Mouse (Mus musculus): Measurements from ENCODE around the gene Calcoco1.
A peak's percentile ranks its signal among the peaks of the same experiment; 100 is the strongest.

Calcoco1 gene

DNA sequence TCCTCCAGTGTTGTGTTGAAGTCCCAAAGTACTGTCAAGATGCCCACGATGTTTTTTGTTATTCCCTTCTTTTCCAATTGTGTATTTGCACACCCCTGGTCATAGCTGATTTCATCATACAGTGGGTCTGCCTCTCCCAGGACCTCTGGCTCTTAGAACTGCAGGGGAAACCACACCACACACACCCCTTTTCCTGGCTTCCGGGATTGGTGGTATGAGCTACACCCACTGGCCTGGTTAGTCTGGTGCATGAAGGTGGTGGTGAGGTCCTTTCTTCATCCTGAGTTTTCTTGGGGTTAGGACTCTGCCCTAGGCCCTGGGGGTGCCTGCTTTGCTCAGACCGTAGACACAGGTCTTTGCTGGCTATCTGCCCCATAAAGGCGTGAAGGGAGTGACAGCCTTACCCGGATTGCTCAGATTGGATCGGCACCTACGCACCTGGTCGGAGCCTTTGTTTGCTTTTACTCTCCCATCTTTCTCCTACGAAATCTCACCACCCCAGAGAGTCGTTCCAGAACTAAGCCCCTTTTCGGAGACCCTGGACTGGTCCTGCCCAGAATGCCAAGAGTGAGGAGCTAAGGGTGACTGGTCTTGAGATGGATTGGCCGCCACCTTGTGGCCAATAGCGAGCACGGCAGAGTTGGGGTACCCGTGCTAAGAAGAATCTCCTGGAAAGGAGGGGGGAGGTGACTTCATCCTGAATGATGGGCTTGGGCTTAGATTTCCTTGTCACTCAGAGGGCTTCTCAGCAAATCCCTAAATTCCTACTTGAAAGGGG, 17.7 kb upstream of the Calcoco1 start:
- no peak for ATAC-seq (ENCODE audit: insufficient number of reproducible peaks, low FRiP score, low TSS enrichment)

DNA sequence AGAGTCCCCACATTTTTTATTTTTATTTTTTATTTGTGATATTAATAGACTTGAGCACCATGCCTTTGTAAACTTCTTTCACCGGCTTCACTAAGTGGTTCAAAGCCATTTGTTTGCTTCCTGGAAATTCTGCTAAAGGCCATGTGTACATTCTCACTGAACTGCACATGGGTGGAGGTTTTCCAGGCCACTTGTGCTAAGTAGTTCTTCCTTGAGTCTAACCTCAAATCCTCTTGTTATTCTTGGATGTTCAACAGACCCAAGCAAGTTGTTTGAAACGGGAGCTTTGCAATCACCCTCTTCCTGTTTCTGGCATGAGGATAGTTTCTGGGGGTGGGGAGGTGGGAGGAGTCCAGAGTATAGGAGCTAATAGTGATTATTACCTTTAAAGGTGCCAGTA, 16.5 kb upstream of the Calcoco1 start:
- no peak for ATAC-seq (ENCODE audit: insufficient number of reproducible peaks, low FRiP score, low TSS enrichment)

DNA sequence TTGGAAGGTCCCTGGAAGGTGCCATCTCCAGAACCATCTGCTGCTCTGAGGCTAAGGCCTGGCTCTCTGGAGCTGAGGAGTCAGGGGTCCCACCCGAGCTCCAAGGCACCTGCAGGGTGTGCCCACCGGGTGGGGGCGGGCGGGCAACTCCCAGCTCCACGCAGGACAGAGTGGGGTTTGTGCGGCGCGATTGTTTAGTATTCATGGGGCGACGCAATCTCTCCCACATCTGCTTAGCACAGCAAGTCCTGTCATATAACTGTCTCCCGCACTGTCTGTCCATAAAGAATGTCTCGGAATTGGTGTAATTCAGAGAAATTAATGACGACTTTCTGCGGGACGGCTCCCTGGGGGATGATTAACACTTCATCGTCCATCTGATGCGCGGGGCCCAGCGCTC, 15.1 kb upstream of the Calcoco1 start:
- ATAC-seq (ENCODE audit: insufficient number of reproducible peaks, low FRiP score, low TSS enrichment) = no peak

DNA sequence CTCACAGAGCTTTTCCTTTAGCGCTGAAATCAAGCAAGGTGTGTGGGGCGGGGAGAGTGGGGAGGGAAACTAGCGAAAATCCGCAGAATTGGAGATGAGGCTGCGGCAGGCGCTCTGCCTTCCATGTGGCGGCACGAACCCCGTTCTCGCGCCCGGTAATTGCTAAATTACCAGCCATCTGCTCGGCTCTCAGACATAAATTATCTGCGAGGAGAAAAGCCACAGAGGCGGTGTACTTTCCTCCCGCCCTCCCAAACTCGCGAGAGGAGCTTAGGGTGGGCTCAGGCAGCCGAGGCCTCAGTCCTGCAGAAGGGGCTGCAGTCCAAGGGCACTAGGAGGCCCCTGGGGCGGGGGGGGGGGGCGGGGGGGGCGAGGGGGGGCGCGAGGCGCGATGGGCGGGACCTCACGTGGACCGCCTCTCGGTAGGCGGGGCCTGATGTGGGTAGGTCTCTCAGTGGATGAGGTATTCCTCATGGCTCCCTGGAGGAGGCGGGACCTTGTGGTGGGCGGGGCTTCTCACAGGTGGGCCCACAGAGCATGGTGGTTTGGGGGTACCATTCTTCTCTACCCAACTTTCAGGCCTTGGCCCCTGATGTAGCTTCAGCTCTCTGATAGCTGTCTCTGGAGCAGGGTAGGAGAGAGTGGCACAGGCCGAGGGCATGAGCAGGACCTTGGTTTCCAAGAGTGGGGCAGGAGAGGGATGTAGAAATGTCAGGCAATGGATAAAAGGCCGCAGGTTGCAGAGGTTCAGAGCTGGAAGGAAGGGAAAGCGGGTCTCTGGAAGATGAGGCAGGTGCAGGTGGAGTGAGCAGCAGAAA, 14.4 kb upstream of the Calcoco1 start:
- no peak for ATAC-seq (ENCODE audit: insufficient number of reproducible peaks, low FRiP score, low TSS enrichment)

DNA sequence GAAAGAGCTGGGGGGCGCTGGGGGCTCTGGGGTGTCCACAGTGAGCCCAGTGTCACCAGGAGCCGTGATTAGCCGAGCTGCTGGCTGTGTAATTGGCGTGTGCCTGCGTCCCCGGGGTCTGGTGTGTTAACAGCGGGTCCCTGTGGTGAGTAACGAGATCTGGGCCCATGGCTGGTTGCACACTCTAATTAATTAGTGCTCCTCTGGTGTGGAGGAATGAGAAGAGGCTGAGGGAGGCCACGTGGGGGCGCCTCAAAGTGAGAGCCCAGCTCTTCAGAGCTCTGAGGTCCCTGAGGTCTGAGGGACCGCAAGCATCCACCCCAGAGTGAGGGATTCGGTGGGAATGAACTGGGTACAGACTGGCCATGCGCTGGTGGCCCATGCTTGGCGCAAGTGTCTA, 13.1 kb upstream of the Calcoco1 start:
- no peak for ATAC-seq (ENCODE audit: insufficient number of reproducible peaks, low FRiP score, low TSS enrichment)

DNA sequence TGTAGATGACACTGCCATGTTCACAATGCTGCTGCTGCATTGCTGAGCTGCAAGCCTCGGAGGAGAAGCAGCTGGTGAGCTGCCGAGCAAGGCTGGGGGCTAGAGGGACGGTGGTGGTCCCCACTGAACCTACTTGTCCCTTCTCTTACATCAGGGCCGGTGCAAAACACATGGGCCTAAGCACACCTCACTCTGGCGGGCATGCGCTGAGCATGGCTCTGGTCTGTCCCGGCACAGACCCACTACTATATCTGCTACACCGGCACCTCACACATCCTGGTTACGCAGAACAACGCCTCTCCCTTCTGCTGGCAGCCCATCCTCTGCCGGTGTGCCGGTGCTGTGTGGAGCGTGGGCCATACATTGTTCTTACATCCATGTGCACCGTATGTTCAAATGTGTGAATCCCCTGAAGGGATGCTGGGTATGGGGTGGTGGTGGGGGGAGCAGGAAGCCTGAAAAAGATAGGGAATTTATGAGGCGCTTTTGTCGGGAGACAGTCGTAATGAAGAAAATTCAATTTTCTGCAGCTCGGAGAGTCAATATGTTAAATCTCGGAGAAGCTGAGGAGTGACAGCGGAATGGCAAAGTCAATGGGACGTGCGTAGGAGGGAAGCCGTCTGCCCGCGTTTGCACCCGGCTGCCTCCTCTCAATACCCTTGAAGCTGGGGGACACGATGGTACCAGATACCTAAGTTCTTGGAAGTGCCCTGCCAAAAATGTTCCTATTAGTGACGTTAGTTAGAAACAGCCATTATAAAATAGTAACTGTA, 12.0 kb upstream of the Calcoco1 start:
- ATAC-seq (ENCODE audit: insufficient number of reproducible peaks, low FRiP score, low TSS enrichment) = no peak

DNA sequence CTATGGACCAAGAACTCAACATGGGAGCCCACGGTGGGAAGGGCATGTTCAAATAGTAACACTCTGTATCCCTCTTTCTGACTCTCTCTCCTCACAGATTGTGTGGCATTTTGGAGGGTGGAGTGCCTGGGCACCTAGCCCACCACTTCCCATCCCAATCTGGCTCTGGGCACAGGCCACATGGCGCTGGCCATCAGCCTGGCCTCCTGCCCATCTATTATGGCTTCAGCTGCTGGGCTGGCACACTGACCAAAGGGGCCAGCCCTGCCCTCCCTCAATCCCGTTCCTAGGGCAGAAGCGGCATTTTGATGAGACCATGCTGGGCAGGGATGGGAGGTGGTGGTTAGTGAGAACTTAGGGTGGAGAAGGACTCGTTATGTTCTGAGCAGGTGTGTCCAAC, 11.3 kb upstream of the Calcoco1 start:
- ATAC-seq (ENCODE audit: insufficient number of reproducible peaks, low FRiP score, low TSS enrichment) = peak; percentile 80

DNA sequence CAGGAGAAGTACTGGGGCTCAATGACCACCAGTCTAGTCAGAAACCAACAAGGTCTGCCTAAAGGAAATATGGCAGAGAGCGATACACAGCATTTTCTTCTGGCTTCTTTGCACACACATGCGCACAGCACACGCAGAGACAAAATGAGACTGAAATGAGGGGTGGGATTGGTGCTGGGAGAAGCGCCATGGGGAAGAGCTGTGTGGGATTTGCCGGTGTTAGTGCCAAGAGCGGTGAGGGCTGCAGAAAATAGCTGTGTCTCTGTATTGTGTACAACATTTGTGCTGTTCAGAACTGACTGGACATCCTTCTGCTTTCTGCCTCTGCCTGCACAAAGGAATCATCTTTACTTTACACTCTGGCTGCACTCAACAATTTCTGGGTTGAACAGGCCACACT, 10.4 kb upstream of the Calcoco1 start:
- ATAC-seq (ENCODE audit: insufficient number of reproducible peaks, low FRiP score, low TSS enrichment) = no peak

DNA sequence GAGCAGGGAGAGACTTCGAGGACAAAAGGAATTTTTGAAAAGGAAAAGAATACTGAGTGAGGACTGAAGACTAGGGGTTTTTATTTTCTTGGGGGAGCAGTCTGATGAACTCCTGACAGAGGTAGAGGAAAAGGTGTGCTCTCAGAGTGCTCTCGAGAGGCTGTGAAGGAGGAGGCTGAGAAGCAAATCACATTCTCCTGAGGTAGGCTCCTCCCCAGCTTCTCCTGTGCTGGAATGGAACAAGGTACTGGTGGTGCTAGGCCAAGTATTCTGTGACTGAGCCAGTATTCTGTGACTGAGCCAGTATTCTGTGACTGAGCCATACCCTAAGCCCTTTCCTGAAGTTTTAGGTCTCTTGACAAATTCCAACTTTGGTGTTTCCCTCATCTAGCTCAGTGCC, 6.0 kb upstream of the Calcoco1 start:
- ATAC-seq (ENCODE audit: insufficient number of reproducible peaks, low FRiP score, low TSS enrichment) = no peak

DNA sequence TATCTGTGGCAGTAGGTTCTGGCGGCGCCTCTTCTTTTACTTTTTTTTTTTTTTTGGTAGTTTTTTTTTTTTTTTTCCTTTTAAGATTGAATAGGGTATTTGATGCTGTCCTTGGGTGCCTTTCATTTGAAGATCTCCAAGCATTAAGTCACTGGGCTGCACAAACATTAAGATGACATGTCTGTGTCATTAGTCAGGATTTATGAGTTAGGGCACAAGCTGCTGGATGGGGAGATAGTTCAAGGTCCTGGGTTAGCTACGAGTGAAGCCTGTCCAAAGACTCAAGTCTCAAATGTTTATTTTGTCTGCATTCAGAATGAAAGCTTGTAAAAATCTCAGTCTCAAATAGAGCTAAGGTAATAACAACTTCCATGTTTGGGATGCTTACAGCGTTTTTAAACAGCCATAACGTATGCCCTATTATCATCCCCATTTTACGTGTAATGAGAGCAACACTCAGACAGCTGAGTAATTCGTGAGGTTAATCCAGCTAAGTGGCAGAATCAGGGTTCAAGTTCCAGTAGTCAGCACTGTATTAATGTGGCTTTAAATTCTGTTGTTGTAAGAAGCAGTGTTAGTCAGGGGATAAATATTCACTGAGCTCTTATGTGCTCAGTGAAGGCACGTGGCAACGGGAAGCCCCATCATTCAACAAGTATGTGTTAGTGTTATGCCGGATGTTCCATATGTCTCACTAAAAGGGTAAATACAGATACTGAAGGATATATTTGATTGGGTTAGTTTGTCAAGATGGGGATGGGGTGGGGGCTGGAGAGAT, 1.6 kb upstream of the Calcoco1 start:
- no peak for ATAC-seq (ENCODE audit: insufficient number of reproducible peaks, low FRiP score, low TSS enrichment)

DNA sequence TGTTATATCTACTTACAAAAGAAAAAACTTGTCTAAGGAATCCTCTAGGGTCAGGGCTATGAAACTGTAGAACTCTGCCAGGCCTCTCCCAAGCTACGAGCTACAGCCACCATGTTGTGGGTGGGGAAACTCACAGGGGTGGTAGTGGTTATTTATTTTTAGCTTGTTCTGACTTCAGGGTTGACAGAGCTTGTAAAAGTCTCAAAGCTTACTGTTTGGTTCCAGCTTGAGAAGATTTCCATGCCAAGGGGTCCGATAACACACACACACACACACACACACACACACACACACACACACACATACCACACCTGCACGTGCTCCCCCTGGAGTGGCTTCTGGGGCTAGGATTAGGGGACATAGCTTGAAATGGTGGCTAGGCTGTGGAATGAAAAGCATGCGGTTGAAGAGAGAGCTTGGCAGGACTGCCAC, 538 bp upstream of the Calcoco1 start:
- 0 out of 2 replicates have a peak, but pooled peaks have one; percentile 7 for ATAC-seq (ENCODE audit: insufficient number of reproducible peaks, low FRiP score, low TSS enrichment)

DNA sequence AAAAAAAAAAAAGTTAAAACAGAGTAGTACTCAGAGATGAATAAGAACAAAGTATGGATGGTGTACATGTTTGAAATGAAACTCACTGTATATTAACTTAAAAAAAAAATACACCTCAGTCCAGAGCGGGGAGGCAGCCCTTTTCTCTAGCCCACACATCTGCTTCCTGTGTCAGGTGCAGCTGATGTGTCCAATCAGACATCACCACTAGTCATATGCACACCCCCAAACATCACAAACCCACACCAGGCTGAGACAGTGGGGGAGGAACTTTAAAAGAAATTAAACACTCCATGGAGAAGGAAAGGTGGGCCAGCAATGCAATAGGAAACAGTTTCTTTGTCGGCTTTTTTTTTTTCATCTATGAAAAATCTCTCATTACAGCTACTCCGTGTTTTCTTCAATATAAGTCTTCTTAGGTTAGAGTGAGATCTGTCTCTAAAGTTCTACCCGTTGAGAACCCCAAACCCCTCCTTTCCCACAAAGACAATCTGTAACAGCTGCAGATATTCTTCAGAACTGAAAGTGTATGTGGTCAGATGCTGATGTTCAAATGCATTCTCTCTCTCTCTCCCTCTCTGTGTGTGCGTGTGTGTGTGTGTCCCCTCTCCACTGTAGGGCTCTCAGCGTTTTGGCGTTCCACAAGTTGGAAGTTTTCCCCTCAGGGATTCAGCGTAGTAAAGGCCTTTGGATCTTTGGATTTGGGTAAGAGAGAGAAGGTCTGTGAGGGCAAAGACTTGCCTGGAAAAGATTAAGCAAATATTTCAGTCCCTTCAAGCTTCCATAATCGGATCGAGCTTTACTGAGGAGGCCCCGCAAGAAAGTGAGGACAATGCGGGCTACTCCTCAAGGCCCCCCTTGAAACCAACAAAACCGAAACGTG, 721 bp downstream of the Calcoco1 start:
- ATAC-seq (ENCODE audit: insufficient number of reproducible peaks, low FRiP score, low TSS enrichment) = no peak

DNA sequence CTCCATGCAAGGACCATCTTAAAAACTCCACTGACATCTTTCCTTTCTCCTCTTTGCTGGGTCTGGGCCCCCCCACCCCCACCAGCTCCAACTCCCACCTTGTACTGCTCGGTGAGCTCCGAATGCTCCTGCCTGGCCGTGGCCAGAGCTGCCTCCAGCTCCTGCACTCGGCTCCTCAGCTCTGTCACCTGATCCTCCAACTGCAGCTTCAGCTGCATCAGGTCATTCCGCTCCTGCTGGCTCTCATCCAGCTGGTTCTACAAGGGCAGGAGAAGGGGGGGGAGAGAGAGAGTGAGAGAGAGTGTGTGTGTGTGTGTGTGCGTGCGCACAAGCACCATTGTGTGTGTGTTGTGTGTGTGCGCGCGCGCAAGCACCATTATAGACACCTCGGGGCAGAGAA, 5.8 kb downstream of the Calcoco1 start:
- no peak for ATAC-seq (ENCODE audit: insufficient number of reproducible peaks, low FRiP score, low TSS enrichment)

DNA sequence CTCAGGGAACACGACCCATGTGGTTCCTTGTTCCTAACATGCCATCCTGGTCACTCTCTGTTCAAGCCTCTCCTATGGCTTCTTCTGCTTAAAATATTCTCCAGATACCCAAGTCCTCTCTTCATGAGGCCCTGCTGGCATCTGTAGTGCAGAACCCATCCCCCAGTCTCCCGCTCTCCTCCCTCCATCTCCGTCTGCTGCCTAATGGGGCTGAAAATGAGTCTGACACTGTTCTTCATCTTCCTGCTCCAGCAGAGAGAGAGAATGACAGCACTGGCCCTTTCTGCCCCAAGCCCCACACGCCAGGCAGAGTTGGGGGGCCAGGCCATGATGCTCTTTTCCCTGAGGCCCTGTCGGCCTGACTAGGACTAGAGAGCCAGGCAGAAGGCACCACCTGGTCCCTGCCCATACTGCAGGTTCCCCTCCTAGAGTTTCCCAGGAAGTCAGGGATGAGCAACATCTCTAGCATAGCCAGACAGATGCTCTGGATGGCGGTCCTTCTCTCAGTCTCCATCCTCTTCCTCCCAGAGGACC, 14.2 kb downstream of the Calcoco1 start:
- no peak for ATAC-seq (ENCODE audit: insufficient number of reproducible peaks, low FRiP score, low TSS enrichment)

DNA sequence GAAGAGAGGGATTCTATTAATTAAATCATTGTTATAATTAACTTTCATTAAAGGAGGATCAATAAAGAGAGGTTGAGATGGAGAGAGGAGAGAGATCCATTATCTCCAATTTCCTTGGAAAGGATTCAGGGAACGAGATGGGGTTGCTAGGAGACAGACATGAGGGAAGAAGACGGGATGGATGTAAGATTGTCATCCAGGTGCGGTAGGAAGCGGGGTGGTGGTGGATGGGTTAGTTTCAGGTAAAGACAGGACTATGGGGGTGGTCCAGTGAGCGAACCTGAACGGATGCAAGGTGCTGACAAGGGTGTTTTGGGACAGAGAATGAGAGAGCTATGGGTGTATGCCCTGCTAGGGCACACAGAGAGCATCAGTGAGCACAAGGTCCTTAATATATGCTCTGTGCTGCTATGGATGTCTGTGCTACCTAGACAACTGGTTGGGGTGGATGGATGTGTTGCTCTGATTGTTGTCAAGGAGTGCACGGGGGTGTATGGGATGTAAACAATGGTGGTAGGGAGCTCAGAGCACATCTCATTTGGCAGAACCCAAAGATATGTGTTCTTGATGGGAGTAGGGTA, 16.0 kb downstream of the Calcoco1 start:
- ATAC-seq (ENCODE audit: insufficient number of reproducible peaks, low FRiP score, low TSS enrichment) = no peak

DNA sequence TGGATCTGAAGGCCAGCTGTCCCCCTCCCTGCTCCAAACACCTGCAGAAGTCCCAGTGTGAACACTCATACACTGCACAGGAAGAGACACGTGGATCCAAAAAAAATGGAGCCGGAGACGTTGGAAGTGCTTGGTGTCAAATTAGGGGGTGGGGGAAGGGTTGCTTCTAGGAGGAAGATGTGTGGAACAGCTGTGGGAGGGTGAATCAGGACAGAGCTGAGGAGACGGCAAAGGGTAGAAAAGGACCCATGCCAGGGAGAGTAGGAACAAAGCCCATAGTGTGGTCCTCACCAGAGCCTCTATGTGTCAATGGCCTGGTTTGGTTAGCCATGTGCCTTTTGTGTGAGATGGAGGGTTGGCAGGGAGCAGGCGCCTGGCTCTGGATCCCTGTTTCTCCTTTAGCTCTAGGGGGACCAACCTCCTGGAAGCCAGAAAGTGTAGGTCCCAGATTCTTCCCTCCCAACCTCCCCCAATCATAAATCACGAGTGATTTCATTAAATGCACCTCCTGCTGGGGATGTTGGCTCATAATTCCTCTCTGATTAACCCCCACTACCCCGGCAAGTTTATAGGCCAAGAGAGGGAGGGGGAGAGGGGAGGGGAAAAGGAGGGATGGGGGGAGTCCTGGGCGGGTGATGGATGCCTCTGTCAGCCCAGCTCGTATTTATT, 16.6 kb downstream of the Calcoco1 start:
- no peak for ATAC-seq (ENCODE audit: insufficient number of reproducible peaks, low FRiP score, low TSS enrichment)

DNA sequence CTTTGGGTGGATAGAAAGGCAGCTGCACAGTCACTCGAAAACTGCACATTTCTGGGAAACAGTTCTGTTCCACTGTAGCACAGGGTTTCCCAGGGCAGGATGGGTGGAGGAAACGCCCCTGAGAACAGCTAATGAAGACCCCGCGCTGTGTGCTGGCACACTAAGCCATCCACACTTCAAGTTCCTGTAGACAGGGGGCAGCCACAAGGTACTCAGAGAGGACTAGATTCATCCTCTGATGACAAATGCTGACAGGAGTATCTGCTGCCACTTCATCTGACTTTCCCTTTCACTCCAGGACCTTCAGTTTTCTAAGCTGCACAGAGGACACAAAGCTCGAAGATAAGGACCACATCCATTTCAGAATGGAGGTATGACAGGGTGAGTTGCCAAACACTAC, 17.2 kb downstream of the Calcoco1 start:
- ATAC-seq (ENCODE audit: insufficient number of reproducible peaks, low FRiP score, low TSS enrichment) = no peak

DNA sequence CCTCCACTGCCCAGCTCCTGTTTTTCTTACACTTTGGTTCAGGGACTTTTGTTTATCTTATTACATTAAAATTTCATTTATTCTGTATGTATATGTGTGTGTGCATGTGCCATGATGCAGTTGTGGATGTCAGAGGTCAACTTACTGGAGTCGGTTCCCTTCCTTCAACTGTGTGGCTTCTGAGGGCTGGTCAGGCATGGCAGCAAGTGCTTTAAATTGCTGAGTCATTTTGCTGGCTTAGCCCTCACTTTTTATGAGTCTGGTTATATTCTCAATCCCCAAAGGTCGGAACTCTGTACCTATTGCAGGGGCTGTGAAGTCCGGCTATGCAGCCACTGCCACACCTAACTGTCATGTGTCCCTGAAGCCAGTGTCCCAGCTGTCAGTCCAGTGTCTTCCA, 19.0 kb downstream of the Calcoco1 start:
- ATAC-seq (ENCODE audit: insufficient number of reproducible peaks, low FRiP score, low TSS enrichment) = no peak
